Mouse (Mus musculus): ENCODE results near the gene Gm37240. TPM values are rescaled to one million over a fixed set of nuclear protein-coding genes. Genes with fewer than 3 reads are reported as not detected.

The Gm37240 gene
- polyA plus RNA-seq, 1 experiment from 2014 or later, result 11.4 TPM

DNA sequence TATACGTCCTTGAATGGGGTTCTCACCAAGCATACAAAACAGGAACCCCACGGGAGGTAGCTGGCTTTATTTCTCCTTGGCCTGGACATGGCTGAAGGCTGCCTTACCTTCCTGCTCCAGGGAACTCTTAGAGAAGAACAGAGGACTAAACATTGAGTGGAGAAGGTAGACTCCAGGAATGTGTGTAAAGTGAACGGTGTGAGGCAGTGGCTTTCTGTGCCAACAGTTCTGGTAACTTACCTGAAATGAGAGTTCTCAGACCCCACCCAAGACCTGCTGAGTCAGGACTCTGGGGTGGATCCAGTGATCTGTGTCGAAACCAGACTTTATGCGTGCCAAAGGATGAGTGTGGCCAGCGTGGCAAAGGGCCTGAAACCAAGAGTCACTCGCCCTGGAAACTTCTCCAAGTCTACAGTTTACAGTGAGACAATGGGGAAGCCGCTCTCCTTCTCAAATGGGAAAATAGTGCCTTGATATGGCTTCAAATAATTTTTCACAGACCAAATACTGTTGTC is 1240.9 kb downstream of the Gm37240 start:
- 60% methylated on average over 8 of the region's 8 CpGs for WGBS
- no peaks in the 10 kb centered on the region for H3K27me3 ChIP-seq (ENCODE audit: control insufficient read depth, insufficient read depth, low read length)
- no peaks in the 10 kb centered on the region for H3K36me3 ChIP-seq (ENCODE audit: control insufficient read depth, insufficient read depth, low read length)
- no peak overlapping the region for H3K4me3 ChIP-seq (replicated peaks; ENCODE audit: low read length)
- no peak overlapping the region for H3K9ac ChIP-seq (ENCODE audit: low read length)
- no peak for ATAC-seq (ENCODE audit: insufficient read depth, low FRiP score)
- peaks cover 6% of the 10 kb centered on the region; the same call in 1 of the 2 replicates for H3K4me1 ChIP-seq (ENCODE audit: control insufficient read depth, insufficient read depth, low read length)
- no peaks in the 10 kb centered on the region for H3K9me3 ChIP-seq (replicated peaks; ENCODE audit: control insufficient read depth, low read length)
- H3K27ac ChIP-seq (ENCODE audit: low read length), result peak overlapping the region; percentile 88
- no peak overlapping the region for H3K4me2 ChIP-seq (ENCODE audit: low read depth, low read length)

DNA sequence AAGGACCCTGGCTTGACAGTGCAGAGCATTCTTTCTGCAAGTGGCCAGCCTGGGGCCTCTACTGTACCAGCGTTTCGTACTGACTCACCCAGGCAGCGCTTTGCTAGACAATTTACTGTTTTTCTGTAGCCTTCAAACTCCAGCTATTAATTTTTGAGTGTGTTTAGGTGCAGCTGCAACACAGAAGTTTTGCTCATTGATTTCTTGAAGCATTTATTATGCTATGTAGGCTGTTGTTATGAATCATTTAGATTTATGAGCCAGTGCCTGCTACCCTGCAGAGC is 1241.4 kb downstream of the Gm37240 start:
- H3K9ac ChIP-seq (ENCODE audit: low read length), result no peak overlapping the region
- H3K4me1 ChIP-seq (ENCODE audit: control insufficient read depth, insufficient read depth, low read length), result peaks cover 6% of the 10 kb centered on the region; the same call in 1 of the 2 replicates
- ATAC-seq (ENCODE audit: insufficient read depth, low FRiP score), result no peak
- no peaks in the 10 kb centered on the region for H3K36me3 ChIP-seq (ENCODE audit: control insufficient read depth, insufficient read depth, low read length)
- H3K4me2 ChIP-seq (ENCODE audit: low read depth, low read length), result no peak overlapping the region
- 62% methylated on average over 3 of the region's 3 CpGs for WGBS
- no peaks in the 10 kb centered on the region for H3K27me3 ChIP-seq (ENCODE audit: control insufficient read depth, insufficient read depth, low read length)
- no peak overlapping the region for H3K4me3 ChIP-seq (replicated peaks; ENCODE audit: low read length)
- peak overlapping the region; percentile 88 for H3K27ac ChIP-seq (ENCODE audit: low read length)
- no peaks in the 10 kb centered on the region for H3K9me3 ChIP-seq (replicated peaks; ENCODE audit: control insufficient read depth, low read length)

DNA sequence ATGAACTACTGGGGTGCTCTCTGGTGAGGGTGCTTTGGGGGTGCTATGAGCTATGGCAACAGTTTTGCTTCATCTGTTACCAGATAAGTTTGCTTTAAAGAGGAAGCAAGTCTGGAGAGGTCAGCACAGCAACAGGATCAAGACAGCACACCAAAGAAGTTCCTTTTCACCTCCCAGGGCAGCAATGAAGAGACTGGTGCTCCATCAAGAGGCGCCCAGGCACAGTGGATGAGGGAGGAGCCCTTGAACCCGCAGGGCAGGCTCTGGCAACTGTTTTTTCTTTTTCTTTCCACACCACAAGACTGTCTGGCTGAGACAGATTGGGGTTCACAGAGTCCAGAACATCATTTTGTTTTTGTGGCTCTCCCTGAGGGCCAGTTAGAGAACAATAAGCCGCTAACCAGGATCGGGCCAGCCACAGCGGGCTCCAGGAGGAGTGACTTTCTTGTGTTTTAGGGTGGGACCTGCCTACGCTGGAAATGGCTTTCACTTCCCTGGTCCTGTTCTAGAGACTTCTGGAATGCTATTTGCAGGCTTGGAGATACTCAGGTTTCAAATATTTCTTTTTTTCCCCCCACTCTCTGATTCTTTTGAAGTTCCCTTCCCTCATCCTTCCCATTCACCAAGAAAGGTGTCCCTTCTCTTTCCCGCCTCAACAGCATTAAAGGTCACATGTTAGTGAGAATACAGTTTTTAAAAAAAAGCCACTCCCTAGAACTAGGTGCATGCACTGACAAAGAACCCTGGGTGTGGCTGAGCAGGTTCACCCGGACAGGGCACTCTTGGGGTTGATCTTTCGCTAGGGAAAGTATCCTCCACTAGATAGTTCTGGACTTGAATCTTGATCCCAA is 1241.9 kb downstream of the Gm37240 start:
- no peaks in the 10 kb centered on the region for H3K9me3 ChIP-seq (replicated peaks; ENCODE audit: control insufficient read depth, low read length)
- H3K4me2 ChIP-seq (ENCODE audit: low read depth, low read length), result no peak overlapping the region
- H3K36me3 ChIP-seq (ENCODE audit: control insufficient read depth, insufficient read depth, low read length), result no peaks in the 10 kb centered on the region
- no peaks in the 10 kb centered on the region for H3K27me3 ChIP-seq (ENCODE audit: control insufficient read depth, insufficient read depth, low read length)
- ATAC-seq (ENCODE audit: insufficient read depth, low FRiP score), result peak; percentile 74; the same call in 1 of the 2 replicates
- peak overlapping the region; percentile 88 for H3K27ac ChIP-seq (ENCODE audit: low read length)
- peaks cover 7% of the 10 kb centered on the region; the same call in 1 of the 2 replicates for H3K4me1 ChIP-seq (ENCODE audit: control insufficient read depth, insufficient read depth, low read length)
- no peak overlapping the region for H3K4me3 ChIP-seq (replicated peaks; ENCODE audit: low read length)
- 69% methylated on average over 9 of the region's 9 CpGs for WGBS
- H3K9ac ChIP-seq (ENCODE audit: low read length), result no peak overlapping the region

DNA sequence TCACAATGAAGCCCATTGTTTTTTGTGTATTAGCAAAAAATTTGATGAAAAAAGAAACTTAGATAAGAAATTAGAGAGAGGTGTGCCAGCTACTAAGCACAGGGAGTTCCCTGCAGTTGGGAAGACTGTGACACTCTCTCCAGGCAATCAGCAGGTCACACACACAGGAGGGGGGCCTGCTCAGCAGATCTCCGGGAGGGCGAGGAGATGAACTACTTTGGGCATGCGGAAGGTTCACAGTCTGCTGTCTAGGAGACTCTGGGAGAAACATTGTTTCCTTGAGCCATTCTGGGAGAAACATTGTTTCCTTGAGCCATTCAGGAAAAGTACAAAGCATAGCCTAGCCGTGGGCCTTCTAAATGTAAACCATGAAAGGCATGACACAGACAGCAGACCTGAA is 1244.4 kb downstream of the Gm37240 start:
- Histone ChIP-seq H3K4me2 (ENCODE audit: low read depth, low read length) (no peak overlapping the region), H3K4me1 (ENCODE audit: control insufficient read depth, insufficient read depth, low read length) (peaks cover 16% of the 10 kb centered on the region), H3K36me3 (ENCODE audit: control insufficient read depth, insufficient read depth, low read length) (no peaks in the 10 kb centered on the region), H3K4me3 (replicated peaks; ENCODE audit: low read length) (no peak overlapping the region), H3K9ac (ENCODE audit: low read length) (no peak overlapping the region), H3K9me3 (replicated peaks; ENCODE audit: control insufficient read depth, low read length) (no peaks in the 10 kb centered on the region), H3K27me3 (ENCODE audit: control insufficient read depth, insufficient read depth, low read length) (no peaks in the 10 kb centered on the region), H3K27ac (ENCODE audit: low read length) (no peak overlapping the region)
- 68% methylated on average over 4 of the region's 4 CpGs for WGBS
- no peak for ATAC-seq (ENCODE audit: insufficient read depth, low FRiP score)

DNA sequence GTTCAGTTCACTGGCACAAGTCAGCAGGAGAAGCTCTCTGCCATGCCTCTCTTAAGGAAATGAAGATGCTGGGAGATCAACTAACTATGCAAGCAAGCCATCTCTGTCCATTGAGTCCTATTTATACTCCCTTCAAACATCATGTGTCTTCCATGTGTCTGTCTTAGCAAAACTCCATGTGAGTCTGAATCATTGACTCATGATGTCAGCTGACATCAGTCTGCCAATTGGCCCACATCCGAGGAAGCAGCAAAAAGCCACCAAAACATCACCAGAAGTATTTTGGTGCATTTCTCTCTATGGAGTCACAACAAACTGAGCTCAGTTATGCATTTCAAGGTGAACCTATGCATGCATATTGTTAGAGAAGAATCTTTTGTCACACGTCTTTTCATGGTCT is 1245.9 kb downstream of the Gm37240 start:
- Histone ChIP-seq H3K27ac (ENCODE audit: low read length) (no peak overlapping the region), H3K4me2 (ENCODE audit: low read depth, low read length) (no peak overlapping the region), H3K27me3 (ENCODE audit: control insufficient read depth, insufficient read depth, low read length) (no peaks in the 10 kb centered on the region), H3K36me3 (ENCODE audit: control insufficient read depth, insufficient read depth, low read length) (no peaks in the 10 kb centered on the region), H3K4me3 (replicated peaks; ENCODE audit: low read length) (no peak overlapping the region), H3K9ac (ENCODE audit: low read length) (no peak overlapping the region), H3K9me3 (replicated peaks; ENCODE audit: control insufficient read depth, low read length) (no peaks in the 10 kb centered on the region), H3K4me1 (ENCODE audit: control insufficient read depth, insufficient read depth, low read length) (peaks cover 11% of the 10 kb centered on the region)
- no peak for ATAC-seq (ENCODE audit: insufficient read depth, low FRiP score)
- 90% methylated on average over 2 of the region's 2 CpGs for WGBS

DNA sequence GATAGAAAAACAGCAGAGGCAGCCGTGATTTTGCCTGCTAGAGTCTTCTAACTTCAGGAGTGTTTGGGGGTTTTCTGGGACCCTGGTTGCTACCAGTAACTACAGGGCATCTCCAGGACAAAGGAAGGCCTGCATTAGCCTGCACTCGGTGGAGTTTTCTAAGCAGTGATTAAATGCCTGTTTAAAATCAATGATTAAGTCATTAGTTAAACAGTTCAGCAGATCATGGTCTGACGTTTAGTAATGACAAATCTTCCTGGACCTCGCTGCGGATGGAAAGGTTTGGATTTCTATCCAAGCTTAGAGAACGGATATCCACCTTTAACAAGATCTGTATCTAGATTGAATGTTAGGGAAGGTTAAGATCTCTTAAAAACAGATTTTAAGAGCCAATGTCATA is 1246.8 kb downstream of the Gm37240 start:
- Histone ChIP-seq H3K27ac (ENCODE audit: low read length) (no peak overlapping the region), H3K4me2 (ENCODE audit: low read depth, low read length) (no peak overlapping the region), H3K4me3 (replicated peaks; ENCODE audit: low read length) (no peak overlapping the region), H3K9me3 (replicated peaks; ENCODE audit: control insufficient read depth, low read length) (no peaks in the 10 kb centered on the region), H3K4me1 (ENCODE audit: control insufficient read depth, insufficient read depth, low read length) (peaks cover 10% of the 10 kb centered on the region), H3K27me3 (ENCODE audit: control insufficient read depth, insufficient read depth, low read length) (no peaks in the 10 kb centered on the region), H3K9ac (ENCODE audit: low read length) (no peak overlapping the region), H3K36me3 (ENCODE audit: control insufficient read depth, insufficient read depth, low read length) (no peaks in the 10 kb centered on the region)
- no peak for ATAC-seq (ENCODE audit: insufficient read depth, low FRiP score)
- 35% methylated on average over 6 of the region's 6 CpGs for WGBS

DNA sequence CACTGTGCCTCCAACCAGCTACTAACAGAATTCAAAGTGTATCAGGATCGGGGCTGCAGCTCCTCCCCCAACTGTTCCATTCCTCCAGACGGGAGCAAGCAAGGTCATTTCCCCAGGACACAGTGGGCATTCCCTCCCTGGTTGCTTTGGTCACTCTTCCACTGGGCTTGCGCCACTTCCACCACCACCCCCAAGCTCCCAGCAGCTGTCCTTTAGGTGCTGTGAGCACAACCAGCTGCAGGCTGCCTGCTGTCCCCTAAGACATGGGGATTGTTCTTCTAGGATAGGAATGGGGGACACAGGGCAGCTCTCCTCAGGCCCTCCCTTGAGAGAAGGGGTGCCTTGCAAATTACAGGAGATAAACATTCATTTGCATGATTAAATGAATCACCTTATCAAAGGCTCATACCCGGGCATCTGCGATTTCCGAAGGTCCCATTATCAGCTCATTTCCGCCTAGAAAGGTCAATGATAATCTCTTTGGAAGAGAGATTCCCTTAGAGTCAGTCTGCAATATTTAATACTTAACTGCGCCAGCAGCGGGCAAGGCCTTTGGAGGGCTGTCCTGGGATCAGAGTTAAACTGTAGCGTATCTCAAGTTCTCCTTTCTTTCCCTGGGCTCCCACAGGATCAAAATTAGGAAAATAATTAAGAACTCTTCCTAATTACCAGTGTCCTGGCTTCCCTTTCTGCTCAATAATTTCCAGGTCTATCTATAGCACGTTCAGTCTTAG is 1247.4 kb downstream of the Gm37240 start:
- no peaks in the 10 kb centered on the region for H3K27me3 ChIP-seq (ENCODE audit: control insufficient read depth, insufficient read depth, low read length)
- no peak overlapping the region for H3K27ac ChIP-seq (ENCODE audit: low read length)
- 46% methylated on average over 11 of the region's 11 CpGs for WGBS
- H3K9me3 ChIP-seq (replicated peaks; ENCODE audit: control insufficient read depth, low read length), result no peaks in the 10 kb centered on the region
- peaks cover 10% of the 10 kb centered on the region for H3K4me1 ChIP-seq (ENCODE audit: control insufficient read depth, insufficient read depth, low read length)
- H3K4me3 ChIP-seq (replicated peaks; ENCODE audit: low read length), result no peak overlapping the region
- no peak for ATAC-seq (ENCODE audit: insufficient read depth, low FRiP score)
- no peak overlapping the region for H3K9ac ChIP-seq (ENCODE audit: low read length)
- H3K4me2 ChIP-seq (ENCODE audit: low read depth, low read length), result no peak overlapping the region
- no peaks in the 10 kb centered on the region for H3K36me3 ChIP-seq (ENCODE audit: control insufficient read depth, insufficient read depth, low read length)

DNA sequence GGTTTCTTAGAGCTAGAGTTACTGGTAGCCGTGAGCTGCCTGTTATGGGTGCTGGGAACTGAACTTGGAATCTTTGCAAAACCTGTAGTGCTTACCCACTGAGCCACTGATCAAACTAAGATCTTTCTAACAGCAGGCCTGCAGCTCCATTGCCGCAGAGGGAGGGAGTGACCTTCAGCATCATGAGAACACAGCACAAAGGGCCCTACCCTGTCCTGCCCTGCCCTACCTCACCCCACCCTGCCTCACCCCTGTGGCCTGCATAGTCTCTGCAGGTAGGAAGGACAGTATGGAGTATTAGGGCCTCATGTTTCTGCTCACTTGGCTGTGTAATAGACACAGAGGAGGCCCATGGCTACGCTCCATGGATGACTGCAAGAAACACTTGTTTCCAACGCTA is 1248.5 kb downstream of the Gm37240 start:
- H3K9me3 ChIP-seq (replicated peaks; ENCODE audit: control insufficient read depth, low read length), result no peaks in the 10 kb centered on the region
- WGBS, result 78% methylated on average over 4 of the region's 4 CpGs
- H3K27ac ChIP-seq (ENCODE audit: low read length), result peak overlapping the region; percentile 92
- H3K27me3 ChIP-seq (ENCODE audit: control insufficient read depth, insufficient read depth, low read length), result no peaks in the 10 kb centered on the region
- no peak overlapping the region for H3K4me3 ChIP-seq (replicated peaks; ENCODE audit: low read length)
- peak; percentile 92 for ATAC-seq (ENCODE audit: insufficient read depth, low FRiP score)
- no peaks in the 10 kb centered on the region for H3K36me3 ChIP-seq (ENCODE audit: control insufficient read depth, insufficient read depth, low read length)
- no peak overlapping the region for H3K4me2 ChIP-seq (ENCODE audit: low read depth, low read length)
- no peak overlapping the region for H3K9ac ChIP-seq (ENCODE audit: low read length)
- peaks cover 10% of the 10 kb centered on the region for H3K4me1 ChIP-seq (ENCODE audit: control insufficient read depth, insufficient read depth, low read length)
